Mouse (Mus musculus): Measurements from ENCODE around the gene Scel. TPM values are rescaled to one million over a fixed set of nuclear protein-coding genes. Genes with fewer than 3 reads are reported as not detected.

The Scel gene
- polyA plus RNA-seq, 1 experiment from 2014 or later, result 0.38 TPM

DNA sequence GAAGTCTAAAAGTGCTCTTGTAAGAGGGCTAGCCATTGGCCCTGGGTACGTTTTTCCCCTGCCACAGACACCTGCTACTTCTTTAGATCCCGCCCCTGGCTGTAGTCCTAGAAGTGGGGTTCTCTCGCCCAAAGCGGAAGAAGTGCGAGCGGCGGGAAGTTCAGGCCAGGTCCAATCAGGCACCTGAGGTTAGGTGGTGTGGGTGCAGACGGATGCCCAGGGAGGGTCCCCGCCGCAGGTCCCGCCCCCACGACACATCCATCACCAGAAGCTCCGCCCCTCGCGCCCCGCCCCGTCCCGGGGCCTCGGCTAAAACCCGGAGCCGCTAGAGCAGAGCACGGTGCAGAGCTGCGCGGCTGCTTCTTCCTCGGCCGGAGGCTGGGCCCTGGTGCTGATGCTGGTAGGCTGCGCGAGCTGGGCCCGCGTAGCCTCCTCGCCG, 136.8 kb downstream of the Scel start, which contains the start of gene Slain1:
Gene Slain1 (plus strand): TSS at position 333 of the 439 bp plus-strand sequence.
- peak; percentile 95 for DNase-seq (ENCODE audit: low spot score)
- H3K36me3 ChIP-seq, result no peaks in the 10 kb centered on the region

DNA sequence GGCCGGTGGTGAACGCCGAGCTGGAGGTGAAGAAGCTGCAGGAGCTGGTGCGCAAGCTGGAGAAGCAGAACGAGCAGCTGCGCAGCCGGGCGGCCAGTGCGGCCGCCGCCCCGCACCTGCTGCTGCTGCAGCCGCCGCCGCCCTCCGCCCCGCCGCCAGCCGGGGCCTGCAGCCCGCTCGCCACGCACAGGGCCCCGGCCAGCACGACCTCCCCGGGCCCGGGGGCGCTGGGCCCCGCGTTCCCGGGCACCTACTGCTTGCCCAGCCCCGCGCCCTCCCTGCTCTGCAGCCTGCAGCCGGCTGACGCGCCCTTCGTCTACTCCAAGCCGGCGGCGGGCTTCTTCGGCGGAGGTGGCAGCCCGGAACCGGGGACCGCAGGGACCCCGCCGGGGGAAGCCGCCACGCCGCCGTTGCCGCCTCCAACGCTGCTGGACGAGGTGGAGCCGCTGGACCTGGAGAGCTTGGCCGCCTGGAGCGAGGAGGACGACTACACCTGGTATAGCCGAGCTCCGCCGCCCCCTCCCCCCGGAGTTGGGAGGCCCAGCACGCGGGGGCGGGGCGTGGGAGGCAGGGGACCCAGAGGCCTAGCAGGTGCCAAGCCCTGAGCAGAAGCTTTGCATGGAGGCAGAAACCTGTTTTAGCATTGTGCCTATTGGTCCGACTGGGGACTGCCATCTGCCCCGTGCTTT, 137.4 kb downstream of the Scel start:
- WGBS, result under 1% methylated on average over 59 of the region's 67 CpGs
- H3K4me3 ChIP-seq, result peak overlapping the region; percentile 99
- no peaks in the 10 kb centered on the region for H3K36me3 ChIP-seq
- H3K27me3 ChIP-seq (ENCODE audit: low read depth, poor library complexity, severe bottlenecking), result no peaks in the 10 kb centered on the region
- no peaks in the 10 kb centered on the region for H3K9me3 ChIP-seq (replicated peaks)
- H3K4me1 ChIP-seq, result peaks cover 60% of the 10 kb centered on the region
- DNase-seq (ENCODE audit: low spot score), result peak; percentile 75
- peak overlapping the region; percentile 97 for H3K27ac ChIP-seq (replicated peaks)

More for the DNA sequence above, 136.8 kb downstream of the Scel start, which contains the start of gene Slain1:
- 1% methylated on average over 32 of the region's 32 CpGs for WGBS
- H3K4me1 ChIP-seq, result peaks cover 58% of the 10 kb centered on the region
- H3K4me3 ChIP-seq, result peak within 1 kb of the TSS; percentile 99
- no peaks in the 10 kb centered on the region for H3K27me3 ChIP-seq (ENCODE audit: low read depth, poor library complexity, severe bottlenecking)
- H3K27ac ChIP-seq (replicated peaks), result peak within 1 kb of the TSS; percentile 97
- H3K9me3 ChIP-seq (replicated peaks), result no peaks in the 10 kb centered on the region

DNA sequence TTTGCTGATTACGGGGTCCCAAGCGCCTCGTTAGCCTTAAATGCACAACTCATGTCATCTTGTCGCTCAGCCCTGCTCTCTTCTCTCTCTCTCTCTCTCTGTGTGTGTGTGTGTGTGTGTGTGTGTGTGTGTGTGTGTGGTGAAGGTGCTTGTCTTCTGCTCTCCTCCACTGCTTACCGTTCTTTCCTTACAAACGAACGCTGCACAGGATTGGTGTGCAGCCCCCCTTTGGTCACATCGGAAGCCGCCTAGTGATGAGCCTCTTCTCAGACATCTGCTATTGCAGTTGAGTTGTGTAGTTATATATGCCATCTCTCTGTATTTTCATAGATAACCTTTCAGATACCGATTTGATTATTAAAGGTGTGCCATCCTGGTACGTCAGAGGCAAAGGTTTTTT, 138.0 kb downstream of the Scel start:
- Histone ChIP-seq H3K27me3 (ENCODE audit: low read depth, poor library complexity, severe bottlenecking) (no peaks in the 10 kb centered on the region), H3K27ac (replicated peaks) (peak overlapping the region; percentile 97), H3K9me3 (replicated peaks) (no peaks in the 10 kb centered on the region), H3K4me1 (peaks cover 63% of the 10 kb centered on the region), H3K4me3 (peak overlapping the region; percentile 99), H3K36me3 (no peaks in the 10 kb centered on the region)
- no peak for DNase-seq (ENCODE audit: low spot score)
- WGBS, result 5% methylated on average over 11 of the region's 11 CpGs

DNA sequence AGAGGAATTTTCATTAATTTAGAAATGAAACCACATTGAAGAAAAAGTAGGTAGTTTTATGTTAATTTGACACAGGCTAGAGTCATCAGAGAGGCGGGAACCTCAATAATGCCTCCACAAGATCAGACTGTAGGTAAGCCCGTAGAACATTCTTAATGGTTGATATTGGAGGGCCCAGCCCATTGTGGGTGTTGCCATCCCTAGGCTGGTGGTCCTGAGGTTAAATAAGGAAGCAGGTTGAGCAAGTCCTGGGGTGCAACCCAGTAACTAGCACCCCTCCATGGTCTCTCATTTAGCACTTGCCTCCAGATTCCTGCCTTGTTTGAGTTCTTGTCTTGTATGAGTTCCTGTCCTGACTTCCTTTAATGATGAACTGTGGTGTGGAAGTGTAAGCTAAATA, 138.4 kb downstream of the Scel start:
- Histone ChIP-seq H3K4me1 (peaks cover 68% of the 10 kb centered on the region), H3K36me3 (no peaks in the 10 kb centered on the region), H3K9me3 (replicated peaks) (no peaks in the 10 kb centered on the region), H3K4me3 (peak overlapping the region; percentile 99), H3K27ac (replicated peaks) (no peak overlapping the region), H3K27me3 (ENCODE audit: low read depth, poor library complexity, severe bottlenecking) (no peaks in the 10 kb centered on the region)
- 64% methylated on average over 2 of the region's 2 CpGs for WGBS
- no peak for DNase-seq (ENCODE audit: low spot score)

DNA sequence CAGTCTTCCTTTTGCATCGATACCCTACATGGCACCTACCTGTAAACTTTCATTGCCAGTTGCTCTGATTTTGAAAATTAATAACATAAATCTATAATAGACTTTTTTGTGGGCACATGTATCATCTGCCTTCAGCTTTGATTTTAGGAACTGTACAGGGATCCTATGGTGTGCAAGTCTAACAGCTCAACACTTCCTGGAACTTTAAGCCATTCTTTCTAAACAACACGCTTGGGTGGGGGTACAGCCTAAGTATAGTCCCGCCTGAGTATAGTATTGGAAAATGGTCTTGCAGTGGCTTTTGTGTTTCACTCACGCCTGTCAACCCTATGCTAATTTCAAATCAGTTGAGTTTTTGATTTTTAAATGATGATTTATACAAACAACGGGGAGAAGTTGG, 139.4 kb downstream of the Scel start:
- Histone ChIP-seq H3K36me3 (peaks cover 8% of the 10 kb centered on the region), H3K4me3 (no peak overlapping the region), H3K27me3 (ENCODE audit: low read depth, poor library complexity, severe bottlenecking) (no peaks in the 10 kb centered on the region), H3K9me3 (replicated peaks) (no peaks in the 10 kb centered on the region), H3K27ac (replicated peaks) (no peak overlapping the region), H3K4me1 (peaks cover 65% of the 10 kb centered on the region)
- WGBS, result 87% methylated on average over 5 of the region's 5 CpGs
- no peak for DNase-seq (ENCODE audit: low spot score)

DNA sequence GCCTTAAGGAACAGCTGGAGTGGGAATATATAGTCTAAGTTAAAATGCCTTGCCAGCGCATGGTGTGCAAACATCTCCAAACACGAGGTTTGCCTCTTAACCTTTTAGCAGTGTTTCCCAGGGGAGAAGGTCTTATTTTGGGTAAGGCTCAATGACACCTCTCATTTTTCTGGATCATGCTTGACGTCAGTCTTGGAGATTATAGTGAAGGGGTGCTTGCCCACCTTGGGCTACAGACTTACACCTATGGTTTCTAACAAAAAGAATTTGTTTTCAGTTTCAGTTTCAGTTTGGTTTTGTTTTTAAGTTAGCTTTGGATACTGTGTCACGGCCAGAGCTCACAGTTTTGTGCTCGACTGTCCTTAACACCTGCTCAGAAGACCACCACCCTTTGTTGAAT, 140.7 kb downstream of the Scel start:
- no peak overlapping the region for H3K4me3 ChIP-seq
- no peak for DNase-seq (ENCODE audit: low spot score)
- WGBS, result 73% methylated on average over 5 of the region's 5 CpGs
- H3K9me3 ChIP-seq (replicated peaks), result no peaks in the 10 kb centered on the region
- H3K27ac ChIP-seq (replicated peaks), result no peak overlapping the region
- no peaks in the 10 kb centered on the region for H3K27me3 ChIP-seq (ENCODE audit: low read depth, poor library complexity, severe bottlenecking)
- peaks cover 20% of the 10 kb centered on the region for H3K36me3 ChIP-seq
- peaks cover 53% of the 10 kb centered on the region for H3K4me1 ChIP-seq

DNA sequence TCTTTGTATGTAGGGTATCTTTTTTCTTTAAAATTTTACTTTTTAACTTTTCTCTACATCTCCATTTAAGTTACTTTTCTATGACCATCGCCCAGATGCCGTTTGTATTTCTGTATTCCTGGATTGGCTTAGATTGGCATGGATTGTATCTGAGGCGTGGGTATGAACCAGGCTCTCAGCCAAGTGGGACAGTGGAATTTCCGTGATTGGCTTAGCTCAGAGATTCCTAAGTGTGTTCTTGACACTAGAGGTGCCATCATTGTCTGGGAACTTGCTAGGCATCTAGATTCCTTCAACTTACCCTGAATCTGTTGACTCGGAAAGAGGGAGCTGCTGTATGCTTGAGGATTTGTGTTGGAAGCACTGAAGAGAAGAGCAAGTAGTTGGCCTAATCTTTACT, 142.3 kb downstream of the Scel start:
- H3K9me3 ChIP-seq (replicated peaks), result no peaks in the 10 kb centered on the region
- no peaks in the 10 kb centered on the region for H3K27me3 ChIP-seq (ENCODE audit: low read depth, poor library complexity, severe bottlenecking)
- no peak overlapping the region for H3K27ac ChIP-seq (replicated peaks)
- DNase-seq (ENCODE audit: low spot score), result no peak
- H3K4me1 ChIP-seq, result peaks cover 40% of the 10 kb centered on the region
- H3K4me3 ChIP-seq, result no peak overlapping the region
- peaks cover 27% of the 10 kb centered on the region for H3K36me3 ChIP-seq
- whole genome bisulfite sequencing, result 78% methylated on average over 5 of the region's 5 CpGs

DNA sequence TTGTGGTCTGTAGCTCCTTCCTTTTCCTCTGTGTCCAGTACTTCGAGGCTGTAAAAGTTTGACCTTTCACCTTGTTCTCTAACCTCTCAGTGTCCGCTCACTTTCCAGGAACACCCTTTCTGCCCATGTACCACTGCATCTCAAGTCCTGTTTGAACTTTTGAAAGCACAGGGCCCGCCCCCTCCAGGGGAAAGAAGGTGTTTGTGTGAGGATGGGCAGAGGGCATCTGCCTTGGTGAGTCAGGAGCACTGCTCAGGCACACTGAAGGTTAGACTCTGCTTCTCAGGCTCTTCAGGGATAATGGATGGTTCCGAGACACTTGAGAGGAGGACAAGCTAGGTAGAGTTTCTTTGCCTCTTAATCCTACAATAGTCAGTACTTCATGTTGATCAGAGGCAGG, 144.7 kb downstream of the Scel start:
- no peak for DNase-seq (ENCODE audit: low spot score)
- WGBS, result 89% methylated on average over 4 of the region's 4 CpGs
- Histone ChIP-seq H3K4me1 (peaks cover 20% of the 10 kb centered on the region; the same call in 1 of the 2 replicates), H3K27ac (replicated peaks) (no peak overlapping the region), H3K9me3 (replicated peaks) (no peaks in the 10 kb centered on the region), H3K4me3 (no peak overlapping the region), H3K36me3 (peaks cover 47% of the 10 kb centered on the region), H3K27me3 (ENCODE audit: low read depth, poor library complexity, severe bottlenecking) (no peaks in the 10 kb centered on the region)

Small RNA genes within 50 kb of the gene (microRNA-seq; reads per million reads assigned to microRNA genes)
- not detected for gene Gm22877

Other genes starting within 250 kb of the Scel start
- gene Mycbp2, start 166.5 kb upstream of the Scel start, polyA plus RNA-seq (2016; fragmentation: Nextera tagmentation; extraction: Ambion mirVana), result 15.0 and 20.3 TPM in 2 replicates
- 4.6 and 8.3 TPM in 2 replicates for gene Slain1, start 136.9 kb downstream of the Scel start, polyA plus RNA-seq (2016; fragmentation: Nextera tagmentation; extraction: Ambion mirVana)